Mouse (Mus musculus) midbrain, embryonic 12.5 days (tissue): ENCODE measurements around the gene Acot1. TPM values are rescaled to one million over a fixed set of nuclear protein-coding genes. Genes with fewer than 3 reads are reported as not detected.

Experiments used
- polyA plus RNA-seq: library from polyadenylated mRNA; unstranded; fragments of >200 nt; fragmentation: Nextera tagmentation; extraction: Ambion mirVana; gene quantifications from 2 replicates; pipeline ENCODE4 v1.2.1, GENCODE M21; 2016

Gene Acot1
- polyA plus RNA-seq, 1 experiment from 2014 or later, result 50.8 TPM

Other genes starting within 250 kb of the Acot1 start
- 0.05 and 0.07 TPM in 2 replicates for gene Papln, start 245.9 kb upstream of the Acot1 start, polyA plus RNA-seq
- 31.9 and 33.0 TPM in 2 replicates for gene Numb, start 87.6 kb upstream of the Acot1 start, polyA plus RNA-seq
- gene Riox1, start 58.9 kb upstream of the Acot1 start, polyA plus RNA-seq, result 16.7 and 19.0 TPM in 2 replicates
- gene Heatr4, start 24.6 kb upstream of the Acot1 start, polyA plus RNA-seq, result not detected in 2 replicates
- 14.7 and 14.9 TPM in 2 replicates for gene Acot2, start 21.6 kb upstream of the Acot1 start, polyA plus RNA-seq
- gene Acot4, start 28.9 kb downstream of the Acot1 start, polyA plus RNA-seq, result 0.18 and 0.67 TPM in 2 replicates
- gene Gm49366, start 29.4 kb downstream of the Acot1 start, polyA plus RNA-seq, result not detected in 2 replicates
- 0.58 and 0.61 TPM in 2 replicates for gene Acot3, start 42.7 kb downstream of the Acot1 start, polyA plus RNA-seq
- not detected in 2 replicates for gene Acot5, start 59.8 kb downstream of the Acot1 start, polyA plus RNA-seq
- gene Acot6, start 91.2 kb downstream of the Acot1 start, polyA plus RNA-seq, result 0.88 and 1.1 TPM in 2 replicates
- gene Dnal1, start 104.9 kb downstream of the Acot1 start, polyA plus RNA-seq, result 6.9 and 7.4 TPM in 2 replicates
- 3.6 and 3.7 TPM in 2 replicates for gene Pnma1, start 139.0 kb downstream of the Acot1 start, polyA plus RNA-seq
- 6.5 and 6.6 TPM in 2 replicates for gene Elmsan1, start 209.4 kb downstream of the Acot1 start, polyA plus RNA-seq